Mouse (Mus musculus) liver, embryonic 16.5 days (tissue): ENCODE measurements around the gene C130032M10Rik. TPM values are rescaled to one million over a fixed set of nuclear protein-coding genes. Genes with fewer than 3 reads are reported as not detected.
A peak's percentile ranks its signal among the peaks of the same experiment; 100 is the strongest.
"Not testable (repeated sequence)": the region's sequence is repeated elsewhere in the genome, so short reads cannot be mapped to it uniquely, and the experiment has no call there.

ENCODE experiments used
- ATAC-seq: fragments of 200-750 bp; cut with Nextera tagmentation; 2 replicates; pipeline ENCODE4 v1.8.0; 2017; ENCODE audit warnings: low read depth, mild to moderate bottlenecking, moderate number of reproducible peaks, moderate library complexity
- H3K27ac ChIP-seq: fragments of 300-500 bp; sonication (generic); 2 replicates; pipeline ENCODE4 v1.5.1; 2014; ENCODE audit warnings: mild to moderate bottlenecking, low read length
- H3K27me3 ChIP-seq: fragments of 300-500 bp; sonication (generic); 2 replicates; pipeline ENCODE4 v1.6.1; 2014; ENCODE audit warnings: low read depth, low read length, mixed read lengths; ENCODE audit not compliant: control insufficient read depth, insufficient read depth
- H3K36me3 ChIP-seq: fragments of 300-500 bp; sonication (generic); 2 replicates; pipeline ENCODE4 v1.6.1; 2014; ENCODE audit warnings: mild to moderate bottlenecking; ENCODE audit not compliant: control insufficient read depth, insufficient read depth
- H3K4me1 ChIP-seq: fragments of 300-500 bp; sonication (generic); 2 replicates; pipeline ENCODE4 v1.6.1; 2014; ENCODE audit warnings: low read depth, low read length, mixed read lengths; ENCODE audit not compliant: control insufficient read depth
- H3K4me2 ChIP-seq: fragments of 300-500 bp; sonication (generic); 2 replicates; pipeline ENCODE4 v1.6.1; 2014; ENCODE audit warnings: low read depth, low read length, mixed read lengths
- H3K4me3 ChIP-seq: fragments of 300-500 bp; sonication (generic); 2 replicates; pipeline ENCODE4 v1.5.1; 2014; ENCODE audit warnings: low read depth, mild to moderate bottlenecking, low read length
- H3K9ac ChIP-seq: fragments of 300-500 bp; sonication (generic); 2 replicates; pipeline ENCODE4 v1.6.1; 2014; ENCODE audit warnings: low read depth, low read length
- H3K9me3 ChIP-seq: fragments of 300-500 bp; sonication (generic); replicated peaks from 2 replicates; pipeline ENCODE4 v1.6.1; 2016; ENCODE audit warnings: low read length; ENCODE audit not compliant: control insufficient read depth
- WGBS: fragments of 180-500 bp; shearing (Covaris S2); extraction: QIAGEN DNeasy Blood & Tissue Kit; methylation state at CpG from one replicate; pipeline ENCODE4 v1.1.7; 2014; ENCODE audit not compliant: insufficient replicate concordance; 5-methylcytosine and 5-hydroxymethylcytosine counted together
- polyA plus RNA-seq: library from polyadenylated mRNA; unstranded; fragments of >200 nt; fragmentation: Nextera tagmentation; extraction: Ambion mirVana; gene quantifications from 2 replicates; pipeline ENCODE4 v1.2.1, GENCODE M21; 2015

C130032M10Rik gene
- polyA plus RNA-seq, 1 experiment from 2014 or later: not detected

- Histone ChIP-seq H3K4me2 (no peak overlapping the region), H3K36me3 (no peaks in the 10 kb centered on the region), H3K4me1 (peaks cover 6% of the 10 kb centered on the region), H3K4me3 (no peak overlapping the region), H3K27me3 (no peaks in the 10 kb centered on the region), H3K27ac (no peak overlapping the region), H3K9ac (no peak overlapping the region), H3K9me3 (no peaks in the 10 kb centered on the region)
- 43% methylated on average over 4 of the region's 4 CpGs for WGBS
- no peak for ATAC-seq
Measured at GRCm38 (mm10) chr9:114506564-114506963, 8.9 kb upstream of the C130032M10Rik start.

GRCm38 (mm10) chr9:114507421-114507820 is 8.1 kb upstream of the C130032M10Rik start:
- Histone ChIP-seq H3K9ac (no peak overlapping the region), H3K27ac (no peak overlapping the region), H3K27me3 (no peaks in the 10 kb centered on the region), H3K4me2 (no peak overlapping the region), H3K36me3 (no peaks in the 10 kb centered on the region; the same call in 1 of the 2 replicates), H3K4me3 (no peak overlapping the region), H3K4me1 (peaks cover 6% of the 10 kb centered on the region), H3K9me3 (no peaks in the 10 kb centered on the region)
- ATAC-seq: no peak
- WGBS: 58% methylated on average over 9 of the region's 9 CpGs

- H3K36me3 ChIP-seq: peaks cover 14% of the 10 kb centered on the region
- H3K27me3 ChIP-seq: no peaks in the 10 kb centered on the region
- peaks cover 10% of the 10 kb centered on the region; the same call in 1 of the 2 replicates for H3K9me3 ChIP-seq
- no peak overlapping the region for H3K4me2 ChIP-seq
- H3K27ac ChIP-seq: no peak overlapping the region
- no peak overlapping the region for H3K9ac ChIP-seq
- no peaks in the 10 kb centered on the region for H3K4me1 ChIP-seq
- ATAC-seq: no peak
- no peak overlapping the region for H3K4me3 ChIP-seq
- WGBS: 56% methylated on average over 9 of the region's 9 CpGs
Measured at GRCm38 (mm10) chr9:114509785-114510184, 5.7 kb upstream of the C130032M10Rik start.

GRCm38 (mm10) chr9:114512831-114513230 is 2.7 kb upstream of the C130032M10Rik start:
- 85% methylated on average over 21 of the region's 21 CpGs for WGBS

GRCm38 (mm10) chr9:114517924-114518497 is 2.5 kb downstream of the C130032M10Rik start:
- H3K4me1 ChIP-seq: no peaks in the 10 kb centered on the region; the same call in 1 of the 2 replicates
- no peak overlapping the region for H3K27ac ChIP-seq
- WGBS: 57% methylated on average over 13 of the region's 13 CpGs
- no peak overlapping the region for H3K4me2 ChIP-seq
- H3K9me3 ChIP-seq: peaks cover 5% of the 10 kb centered on the region; the same call in 1 of the 2 replicates
- H3K9ac ChIP-seq: no peak overlapping the region
- peaks cover 8% of the 10 kb centered on the region for H3K36me3 ChIP-seq
- H3K4me3 ChIP-seq: no peak overlapping the region
- H3K27me3 ChIP-seq: no peaks in the 10 kb centered on the region
- ATAC-seq: no peak

More at GRCm38 (mm10) chr9:114512831-114513230, 2.7 kb upstream of the C130032M10Rik start:
- H3K4me1 ChIP-seq: no peaks in the 10 kb centered on the region
- H3K9me3 ChIP-seq: peaks cover 10% of the 10 kb centered on the region; the same call in 1 of the 2 replicates
- ATAC-seq: no peak
- H3K27me3 ChIP-seq: no peaks in the 10 kb centered on the region
- no peak overlapping the region for H3K27ac ChIP-seq
- no peak overlapping the region for H3K4me3 ChIP-seq
- H3K9ac ChIP-seq: no peak overlapping the region
- H3K36me3 ChIP-seq: peaks cover 14% of the 10 kb centered on the region
- H3K4me2 ChIP-seq: no peak overlapping the region

- H3K36me3 ChIP-seq: no peaks in the 10 kb centered on the region
- no peak overlapping the region for H3K4me2 ChIP-seq
- H3K27me3 ChIP-seq: no peaks in the 10 kb centered on the region
- no peak overlapping the region for H3K27ac ChIP-seq
- no peak overlapping the region for H3K9ac ChIP-seq
- H3K4me3 ChIP-seq: no peak overlapping the region
- no peaks in the 10 kb centered on the region for H3K9me3 ChIP-seq
- 49% methylated on average over 9 of the region's 9 CpGs for WGBS
- no peak for ATAC-seq
- no peaks in the 10 kb centered on the region; the same call in 1 of the 2 replicates for H3K4me1 ChIP-seq
Measured at GRCm38 (mm10) chr9:114518812-114519477, 3.4 kb downstream of the C130032M10Rik start.

- not testable (repeated sequence) for H3K9me3 ChIP-seq, H3K36me3 ChIP-seq, H3K27ac ChIP-seq, H3K4me1 ChIP-seq, H3K4me3 ChIP-seq, H3K4me2 ChIP-seq, H3K27me3 ChIP-seq, ATAC-seq, H3K9ac ChIP-seq
- WGBS: 50% methylated on average over 4 of the region's 4 CpGs
Measured at GRCm38 (mm10) chr9:114520529-114520928, 5.0 kb downstream of the C130032M10Rik start.

GRCm38 (mm10) chr9:114522041-114522440 is 6.5 kb downstream of the C130032M10Rik start:
- no peaks in the 10 kb centered on the region for H3K27me3 ChIP-seq
- H3K36me3 ChIP-seq: no peaks in the 10 kb centered on the region
- ATAC-seq: no peak
- 29% methylated on average over 5 of the region's 5 CpGs for WGBS
- no peak overlapping the region for H3K9ac ChIP-seq
- H3K4me3 ChIP-seq: no peak overlapping the region
- peak overlapping the region; percentile 68; the same call in 1 of the 2 replicates for H3K27ac ChIP-seq
- no peak overlapping the region for H3K4me2 ChIP-seq
- H3K4me1 ChIP-seq: peaks cover 9% of the 10 kb centered on the region
- H3K9me3 ChIP-seq: no peaks in the 10 kb centered on the region

- H3K4me1 ChIP-seq: peaks cover 10% of the 10 kb centered on the region
- H3K27me3 ChIP-seq: no peaks in the 10 kb centered on the region
- no peaks in the 10 kb centered on the region for H3K9me3 ChIP-seq
- ATAC-seq: peak; percentile 87
- H3K9ac ChIP-seq: no peak overlapping the region
- no peaks in the 10 kb centered on the region for H3K36me3 ChIP-seq
- 66% methylated on average over 9 of the region's 9 CpGs for WGBS
- H3K4me3 ChIP-seq: no peak overlapping the region
- H3K4me2 ChIP-seq: no peak overlapping the region
- H3K27ac ChIP-seq: peak overlapping the region; percentile 68
Measured at GRCm38 (mm10) chr9:114522501-114522900, 7.0 kb downstream of the C130032M10Rik start.
